Mouse (Mus musculus): ENCODE results near the gene Ubl5.

DNA sequence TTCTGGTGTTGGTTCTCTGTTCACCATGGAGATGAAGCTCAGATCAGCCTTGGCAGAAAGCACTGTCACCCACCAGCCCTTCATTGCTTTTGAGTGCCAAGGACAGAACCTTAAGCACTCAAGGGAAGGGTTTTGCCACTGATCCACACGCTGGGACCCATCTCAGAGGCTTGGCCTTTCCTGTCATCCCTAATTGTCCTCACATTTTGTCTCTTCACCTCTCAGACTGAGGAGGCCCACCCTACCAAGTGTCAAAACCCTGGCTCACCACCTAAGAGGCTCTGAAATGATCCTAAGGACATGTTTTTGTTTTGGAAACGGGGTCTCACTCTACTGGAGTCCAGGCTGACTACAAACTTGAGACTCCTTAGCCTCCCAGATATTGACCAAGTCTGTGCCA lies 5.9 kb upstream of the Ubl5 start:
- TF ChIP-seq EP300 (IDR thresholded peaks at IDR 0.05; ENCODE audit: low read depth) (no peak), CTCF (IDR thresholded peaks at IDR 0.05; ENCODE audit: low read depth) (no peak)

Measured in heart, postnatal 0 days (tissue).